Mouse (Mus musculus): Measurements from ENCODE around the gene Dctpp1.

DNA sequence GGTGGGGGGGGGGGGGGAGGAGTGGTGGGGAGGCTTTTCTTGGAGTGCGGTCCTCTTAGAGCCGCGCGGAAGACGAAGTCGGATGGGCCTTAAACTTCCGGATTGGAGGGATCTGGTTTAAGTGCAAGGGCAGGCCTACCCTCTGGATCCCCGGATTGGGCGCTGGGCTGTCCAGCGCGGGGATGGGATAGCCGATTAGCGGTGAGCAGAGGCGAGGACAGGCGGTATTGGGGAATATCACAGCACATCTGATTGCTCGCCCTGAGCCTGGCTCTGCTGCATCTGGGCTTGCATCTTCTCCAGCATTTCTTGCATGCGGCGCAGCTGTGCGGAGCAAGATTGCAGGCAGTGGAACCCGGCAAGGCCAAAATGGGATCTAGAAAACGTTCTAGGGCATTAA is 46.0 kb downstream of the Dctpp1 start:
- TF ChIP-seq CTCF (conservative IDR thresholded peaks at IDR 0.05; ENCODE audit: low read length) = no peak
- TF ChIP-seq NANOG (IDR thresholded peaks at IDR 0.05; ENCODE audit: borderline replicate concordance, low read length) = no peak
